In genomic region chr6:48738961-48739779, GRCm38 (mm10) we compare ENCODE assay signal across 7 mouse cellular contexts. TPM values are rescaled to one million over a fixed set of nuclear protein-coding genes. Genes with fewer than 3 reads are reported as not detected.
DNase-seq lines count a peak whose midpoint lies in the region; ATAC-seq lines count a peak whose summit lies in the region.

Gimap1 (plus strand) TSS chr6:48739054.

- H3K27me3 ChIP-seq in heart, embryonic 12.5 days (replicated peaks): peaks cover 36% of the 10 kb centered on the region

- no peaks in the 10 kb centered on the region for H3K36me3 ChIP-seq in heart, embryonic 12.5 days

- peak; percentile 15 to 48 for DNase-seq in adrenal gland, postnatal 36 days
- DNase-seq in kidney, postnatal 36 days: peak; percentile 57 to 67
- DNase-seq in retina, embryonic 14.5 days (ENCODE audit: low spot score): no peak
- no peak for DNase-seq in adipocyte (ENCODE audit: low spot score)
- DNase-seq in embryo, embryonic 9.5 days (ENCODE audit: extremely low spot score): no peak

- no peaks in the 10 kb centered on the region for H3K9me3 ChIP-seq in heart, embryonic 12.5 days (replicated peaks)

- H3K4me1 ChIP-seq in heart, embryonic 12.5 days (replicated peaks): peaks cover 25% of the 10 kb centered on the region

- H3K4me2 ChIP-seq in heart, embryonic 12.5 days: peak within 1 kb of the TSS; percentile 56

- peak within 1 kb of the TSS; percentile 38 for H3K4me3 ChIP-seq in heart, embryonic 12.5 days

- peak within 1 kb of the TSS; percentile 74 for H3K27ac ChIP-seq in heart, embryonic 12.5 days (ENCODE audit: poor library complexity, severe bottlenecking)

- ATAC-seq in heart, embryonic 12.5 days (ENCODE audit: insufficient number of reproducible peaks, low FRiP score): 0 out of 2 replicates have a peak, but pooled peaks have one; percentile 69
- ATAC-seq in neutrophil, adult 5-6 weeks (ENCODE audit: extremely low read depth, insufficient number of reproducible peaks, low FRiP score, poor library complexity, severe bottlenecking): peak; percentile 71; the same call in 1 of the 2 replicates

- 44% methylated on average over 15 of the region's 15 CpGs for WGBS in heart, embryonic 12.5 days

- peak within 1 kb of the TSS; percentile 17; the same call in 1 of the 2 replicates for H3K9ac ChIP-seq in heart, embryonic 12.5 days

RNA-seq across cellular contexts. Expression of gene Gimap1, which starts in this region (rescaled TPM):
- 10 to 100 TPM; 10.8 to 15.4 TPM for total RNA-seq in adrenal gland, postnatal 36 days (2021)
- 20.0 and 21.3 TPM in 2 replicates for polyA plus RNA-seq in heart, embryonic 12.5 days (2016; fragmentation: Nextera tagmentation; extraction: Ambion mirVana)
- 288 and 296 TPM in 2 replicates for total RNA-seq in neutrophil, adult 5-6 weeks (2017)

Comparison
In these comparisons a context has a peak if more than half of its experiments do, and no peak if none do; other contexts are left out.
1. RNA of gene Gimap1 (total RNA-seq): 288 to 296 TPM in neutrophil, adult 5-6 weeks; 10.8 to 15.4 TPM in adrenal gland, postnatal 36 days; every median in the first group is over 10 times any median in the second.
2. DNase-seq: peak in adrenal gland, postnatal 36 days (2 of 2) and kidney, postnatal 36 days (2 of 2); none in retina, embryonic 14.5 days (single experiment), adipocyte (single experiment) and embryo, embryonic 9.5 days (single experiment).